Mouse (Mus musculus) ES-Bruce4 (cell line): ENCODE data around the gene Pex14. TPM values are rescaled to one million over a fixed set of nuclear protein-coding genes. Genes with fewer than 3 reads are reported as not detected.
A peak's percentile ranks its signal among the peaks of the same experiment; 100 is the strongest.

ENCODE experiments used
- H3K27ac ChIP-seq: 2 replicates; pipeline ENCODE4 v1.5.1; 2012; ENCODE audit warnings: low read length, inconsistent platforms; ENCODE audit not compliant: insufficient read depth
- H3K27me3 ChIP-seq: 2 replicates; pipeline ENCODE4 v1.6.1; 2012; ENCODE audit warnings: mild to moderate bottlenecking, low read length, inconsistent platforms; ENCODE audit not compliant: control insufficient read depth, poor library complexity, insufficient read depth, severe bottlenecking
- H3K36me3 ChIP-seq: 2 replicates; pipeline ENCODE4 v1.6.1; 2012; ENCODE audit warnings: inconsistent platforms, mild to moderate bottlenecking, low read length, moderate library complexity; ENCODE audit not compliant: control insufficient read depth, poor library complexity, insufficient read depth, severe bottlenecking
- H3K4me1 ChIP-seq: one replicate; pipeline ENCODE4 v1.8.1; 2011; ENCODE audit warnings: low read length; ENCODE audit not compliant: control insufficient read depth, insufficient read depth
- H3K4me3 ChIP-seq: 2 replicates; pipeline ENCODE4 v1.5.1; 2011; ENCODE audit warnings: low read depth, mild to moderate bottlenecking, low read length
- H3K9ac ChIP-seq: 2 replicates; pipeline ENCODE4 v1.6.1; 2012; ENCODE audit warnings: low read depth, mild to moderate bottlenecking, inconsistent platforms; ENCODE audit not compliant: poor library complexity, severe bottlenecking
- H3K9me3 ChIP-seq: replicated peaks from 2 replicates; pipeline ENCODE4 v1.6.1; 2012; ENCODE audit warnings: mild to moderate bottlenecking, low read length, inconsistent platforms; ENCODE audit not compliant: control insufficient read depth, poor library complexity, insufficient read depth, severe bottlenecking
- CTCF ChIP-seq: IDR thresholded peaks from one replicate; pipeline ENCODE4 v1.8.1; 2011; ENCODE audit warnings: low read depth, low read length
- EP300 ChIP-seq: IDR thresholded peaks from 2 replicates; pipeline ENCODE4 v1.6.1; 2011; ENCODE audit warnings: low read depth, low read length; ENCODE audit not compliant: insufficient read depth
- POLR2A ChIP-seq: IDR thresholded peaks from one replicate; pipeline ENCODE4 v1.8.1; 2011; ENCODE audit warnings: low read length; ENCODE audit not compliant: insufficient read depth
- polyA plus RNA-seq: library from polyadenylated mRNA; stranded (reverse); fragments of >200 nt; gene quantifications from 2 replicates; pipeline ENCODE4 v1.2.4, GENCODE M21; 2011; ENCODE audit warnings: low read depth; ENCODE audit not compliant: missing spikeins, insufficient read depth, insufficient read length

The Pex14 gene
- polyA plus RNA-seq, 1 experiment = 31.2 TPM

GRCm38 (mm10) chr4:149058298-149058697, 41.4 kb downstream of the Pex14 start:
- Histone ChIP-seq H3K27me3 (no peaks in the 10 kb centered on the region), H3K9me3 (no peaks in the 10 kb centered on the region), H3K4me1 (peaks cover 17% of the 10 kb centered on the region), H3K9ac (no peak overlapping the region), H3K27ac (peak overlapping the region; percentile 5), H3K4me3 (no peak overlapping the region), H3K36me3 (no peaks in the 10 kb centered on the region)
- TF ChIP-seq CTCF (no peak), EP300 (peak; percentile 59)

- Histone ChIP-seq H3K27me3 (no peaks in the 10 kb centered on the region), H3K9ac (no peak overlapping the region), H3K4me3 (no peak overlapping the region), H3K9me3 (no peaks in the 10 kb centered on the region), H3K27ac (no peak overlapping the region), H3K36me3 (no peaks in the 10 kb centered on the region), H3K4me1 (peaks cover 17% of the 10 kb centered on the region)
- TF ChIP-seq POLR2A = no peak
- TF ChIP-seq EP300 = no peak
- TF ChIP-seq CTCF = no peak
Observed at GRCm38 (mm10) chr4:149057470-149057869, 42.2 kb downstream of the Pex14 start.

DNA sequence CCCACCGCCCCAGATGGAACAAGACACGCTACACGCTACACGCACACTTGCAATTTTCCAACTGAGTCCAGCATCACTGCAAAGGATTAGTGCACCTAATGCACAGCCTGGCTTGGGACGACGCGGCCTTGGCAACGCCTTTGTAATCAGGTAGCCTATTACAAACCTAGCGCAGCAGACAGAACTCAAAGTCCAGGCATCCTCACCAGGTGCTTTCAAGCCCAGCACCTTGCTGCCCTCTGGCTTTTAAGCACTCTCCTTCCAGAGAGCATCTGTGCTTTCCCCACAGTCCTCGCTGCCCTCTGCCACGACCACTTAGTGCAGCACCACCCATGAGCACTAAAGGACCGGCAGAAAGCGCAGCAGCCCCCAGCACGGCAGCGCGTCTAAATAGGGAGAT, 42.7 kb downstream of the Pex14 start:
- no peak overlapping the region for H3K9ac ChIP-seq
- no peaks in the 10 kb centered on the region for H3K27me3 ChIP-seq
- no peaks in the 10 kb centered on the region for H3K9me3 ChIP-seq
- no peak overlapping the region for H3K27ac ChIP-seq
- no peaks in the 10 kb centered on the region for H3K36me3 ChIP-seq
- H3K4me1 ChIP-seq = peaks cover 17% of the 10 kb centered on the region
- H3K4me3 ChIP-seq = no peak overlapping the region
- TF ChIP-seq POLR2A = no peak
- TF ChIP-seq CTCF = no peak
- no peak for TF ChIP-seq EP300

DNA sequence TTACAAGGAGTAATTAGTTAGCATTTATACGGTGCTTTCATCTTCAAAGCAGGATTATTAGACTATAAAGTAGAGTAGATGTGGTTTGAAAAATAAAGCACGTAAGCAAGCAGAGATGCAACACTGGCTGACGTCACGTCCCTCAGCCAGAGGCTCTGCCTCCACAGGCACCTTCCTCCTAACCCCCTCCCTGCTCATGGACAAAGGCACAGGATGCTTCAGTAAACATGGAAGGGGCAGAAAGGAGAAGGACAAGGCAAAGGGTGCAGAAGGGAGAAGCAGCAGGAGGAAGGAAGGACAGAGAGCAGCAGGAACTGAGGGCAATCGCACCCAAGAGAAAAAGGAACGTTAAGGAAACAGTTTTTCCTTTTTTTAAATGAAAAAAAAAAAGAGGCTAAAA, 43.8 kb downstream of the Pex14 start:
- no peak overlapping the region for H3K4me3 ChIP-seq
- TF ChIP-seq EP300 (no peak), CTCF (no peak), POLR2A (no peak)
- H3K27me3 ChIP-seq = no peaks in the 10 kb centered on the region
- no peaks in the 10 kb centered on the region for H3K36me3 ChIP-seq
- H3K27ac ChIP-seq = no peak overlapping the region
- H3K4me1 ChIP-seq = peaks cover 14% of the 10 kb centered on the region
- no peak overlapping the region for H3K9ac ChIP-seq
- no peaks in the 10 kb centered on the region for H3K9me3 ChIP-seq

DNA sequence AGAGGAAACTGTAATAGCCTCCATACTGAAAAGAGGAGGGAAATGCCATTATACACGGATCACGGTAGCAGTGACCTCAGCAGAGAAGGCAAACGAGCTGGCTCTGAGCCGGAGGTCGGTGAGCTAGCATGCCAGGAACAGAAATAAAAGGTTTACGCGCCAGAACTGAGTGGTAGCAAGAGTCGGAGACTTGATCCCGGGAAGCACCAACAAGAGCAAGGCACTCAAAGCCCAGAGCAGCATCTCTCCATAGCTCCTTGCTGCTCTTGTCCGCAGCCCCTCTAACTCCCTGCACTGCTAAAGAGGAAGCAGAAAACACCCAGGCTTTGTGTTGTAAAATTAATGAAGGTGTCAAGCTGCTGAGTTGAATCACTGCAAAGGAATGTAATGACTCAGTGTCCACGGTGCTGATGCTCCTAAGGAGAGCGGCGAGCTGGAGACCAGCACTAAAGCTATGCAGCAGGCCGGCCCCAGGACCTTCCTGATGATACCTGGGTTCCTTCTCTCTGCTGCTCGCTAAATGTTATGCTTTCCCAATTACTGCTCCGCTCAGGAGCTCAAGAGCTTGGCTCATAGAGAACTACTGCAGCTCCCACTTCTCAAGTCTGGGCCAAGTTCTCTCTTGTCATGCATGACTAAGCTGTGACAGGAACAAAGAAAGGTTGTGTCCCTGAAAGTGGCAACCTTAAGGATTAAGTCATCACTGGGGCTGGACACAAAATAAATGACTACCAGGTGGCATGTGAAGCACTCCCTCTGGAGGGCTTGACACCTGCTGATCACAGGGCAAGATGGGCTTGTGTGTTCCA, 50.1 kb downstream of the Pex14 start:
- Histone ChIP-seq H3K9ac (no peak overlapping the region), H3K4me3 (0 out of 2 replicates have a peak overlapping the region, but pooled peaks have one; percentile 11), H3K27ac (peak overlapping the region; percentile 36), H3K4me1 (peaks cover 9% of the 10 kb centered on the region), H3K27me3 (no peaks in the 10 kb centered on the region), H3K36me3 (no peaks in the 10 kb centered on the region), H3K9me3 (no peaks in the 10 kb centered on the region)
- no peak for TF ChIP-seq POLR2A
- peak; percentile 43; the same call in 1 of the 2 replicates for TF ChIP-seq EP300

DNA sequence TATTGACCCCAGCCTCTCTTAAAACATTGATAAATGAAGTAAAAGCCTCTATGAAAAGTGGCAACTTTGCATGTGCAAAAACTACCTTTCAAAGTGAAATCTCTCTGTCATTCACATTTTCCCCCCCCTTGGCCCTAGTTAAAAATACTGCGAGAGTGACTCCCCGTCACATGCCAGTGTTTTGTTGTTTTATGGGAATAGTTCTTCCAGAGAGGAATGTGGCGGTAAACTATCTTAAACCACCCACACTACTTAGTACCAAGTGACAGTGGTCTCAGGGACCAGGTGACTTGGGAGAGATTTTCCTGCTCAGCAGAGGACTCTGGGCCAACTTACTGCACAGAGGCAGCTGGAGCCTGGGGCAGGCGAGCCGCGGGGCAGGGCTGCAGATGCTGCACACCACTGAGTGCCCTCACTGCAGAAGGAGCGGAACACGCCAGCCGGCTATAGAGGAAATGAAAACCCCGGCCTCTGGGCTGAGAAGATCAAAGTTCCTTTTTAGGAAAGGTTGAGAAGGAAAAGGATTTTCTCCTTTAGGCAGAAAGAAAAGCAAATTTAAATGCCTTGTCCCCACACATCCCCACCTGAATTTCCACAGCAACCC, 50.9 kb downstream of the Pex14 start:
- Histone ChIP-seq H3K9ac (no peak overlapping the region), H3K4me1 (peaks cover 9% of the 10 kb centered on the region), H3K27me3 (no peaks in the 10 kb centered on the region), H3K9me3 (no peaks in the 10 kb centered on the region), H3K4me3 (no peak overlapping the region), H3K36me3 (no peaks in the 10 kb centered on the region), H3K27ac (peak overlapping the region; percentile 36; the same call in 1 of the 2 replicates)
- TF ChIP-seq POLR2A (no peak), EP300 (no peak), CTCF (no peak)
